Mouse (Mus musculus): ENCODE measurements around the gene H2afb1.
"Not testable (repeated sequence)": the region's sequence is repeated elsewhere in the genome, so short reads cannot be mapped to it uniquely, and the experiment has no call there.

- TF ChIP-seq CTCF (IDR thresholded peaks at IDR 0.05; ENCODE audit: low read depth, low read length); GATA2 (IDR thresholded peaks at IDR 0.05; ENCODE audit: borderline replicate concordance, low read depth, low read length); GATA1 (IDR thresholded peaks at IDR 0.05; ENCODE audit: borderline replicate concordance, low read length): not testable (repeated sequence)
Measured at GRCm38 (mm10) chrX:117014457-117014856, at the start of gene H2afb1.

All from G1E (cell line).